Mouse (Mus musculus): ENCODE measurements around the gene Elovl2. TPM values are rescaled to one million over a fixed set of nuclear protein-coding genes. Genes with fewer than 3 reads are reported as not detected.
A peak's percentile ranks its signal among the peaks of the same experiment; 100 is the strongest.

Gene Elovl2
- total and polyA plus RNA-seq, 2 experiments from 2014 or later = 30.0 to 31.5 TPM

DNA sequence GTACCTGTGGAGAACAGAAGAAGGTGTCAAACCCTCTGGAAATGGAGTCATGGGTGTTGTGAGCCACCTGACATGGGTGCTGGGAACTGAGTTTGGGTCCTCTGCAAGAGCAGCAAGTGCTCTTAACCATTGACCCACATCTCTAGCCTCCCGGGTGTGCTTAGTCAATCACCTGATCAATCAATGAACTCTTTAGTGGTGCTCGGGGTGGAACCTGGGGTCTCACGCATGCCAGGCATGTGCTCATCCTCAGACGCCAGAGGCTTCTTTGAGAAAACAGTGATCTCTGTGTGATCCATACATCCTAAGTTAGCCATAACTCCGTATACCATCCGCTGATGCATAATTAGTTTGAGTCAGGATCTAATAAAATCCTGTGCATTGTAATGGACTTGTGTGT, 15.0 kb upstream of the Elovl2 start:
- H3K27me3 ChIP-seq (ENCODE audit: insufficient read depth, low read length) = no peaks in the 10 kb centered on the region
- H3K4me2 ChIP-seq (ENCODE audit: low read depth) = no peak overlapping the region
- no peaks in the 10 kb centered on the region for H3K4me1 ChIP-seq (ENCODE audit: insufficient read depth)
- no peak overlapping the region for H3K4me3 ChIP-seq (ENCODE audit: low read depth, low read length)
- TF ChIP-seq CTCF (IDR thresholded peaks at IDR 0.05; ENCODE audit: low read depth) = no peak
- no peak overlapping the region for H3K27ac ChIP-seq (ENCODE audit: low read depth, low read length)
- DNase-seq (no peak), ATAC-seq (no peak)
- WGBS = 88% methylated on average over 6 of the region's 6 CpGs
- no peaks in the 10 kb centered on the region for H3K36me3 ChIP-seq (ENCODE audit: insufficient read depth)
- H3K9ac ChIP-seq = no peak overlapping the region
- no peaks in the 10 kb centered on the region for H3K9me3 ChIP-seq (ENCODE audit: low read length)

DNA sequence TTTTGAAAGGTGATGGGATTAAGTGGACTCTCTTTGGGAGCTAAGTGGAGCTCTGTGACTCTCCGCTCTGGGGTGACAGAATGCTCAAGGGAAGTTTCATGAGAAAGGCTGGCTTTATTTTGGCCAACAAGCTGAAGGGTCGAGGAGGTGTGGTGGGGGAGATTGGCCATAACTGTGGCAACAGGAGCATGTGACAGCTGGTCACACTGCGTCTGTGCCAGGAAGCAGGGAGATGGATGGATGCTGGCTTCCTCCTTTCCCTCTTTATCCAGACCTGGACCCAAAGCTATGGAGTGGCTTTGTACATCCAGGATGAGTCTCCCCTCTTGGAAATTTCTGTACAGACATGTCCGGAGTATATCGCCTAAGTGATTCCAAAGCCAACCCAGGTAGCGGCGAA, 13.0 kb upstream of the Elovl2 start:
- Histone ChIP-seq H3K4me3 (ENCODE audit: low read depth, low read length) (no peak overlapping the region), H3K27me3 (ENCODE audit: insufficient read depth, low read length) (no peaks in the 10 kb centered on the region), H3K9ac (no peak overlapping the region), H3K4me1 (ENCODE audit: insufficient read depth) (no peaks in the 10 kb centered on the region), H3K27ac (ENCODE audit: low read depth, low read length) (no peak overlapping the region), H3K9me3 (ENCODE audit: low read length) (no peaks in the 10 kb centered on the region), H3K4me2 (ENCODE audit: low read depth) (no peak overlapping the region), H3K36me3 (ENCODE audit: insufficient read depth) (no peaks in the 10 kb centered on the region)
- DNase-seq (no peak), ATAC-seq (no peak)
- WGBS = 83% methylated on average over 7 of the region's 7 CpGs
- no peak for TF ChIP-seq CTCF (IDR thresholded peaks at IDR 0.05; ENCODE audit: low read depth)

DNA sequence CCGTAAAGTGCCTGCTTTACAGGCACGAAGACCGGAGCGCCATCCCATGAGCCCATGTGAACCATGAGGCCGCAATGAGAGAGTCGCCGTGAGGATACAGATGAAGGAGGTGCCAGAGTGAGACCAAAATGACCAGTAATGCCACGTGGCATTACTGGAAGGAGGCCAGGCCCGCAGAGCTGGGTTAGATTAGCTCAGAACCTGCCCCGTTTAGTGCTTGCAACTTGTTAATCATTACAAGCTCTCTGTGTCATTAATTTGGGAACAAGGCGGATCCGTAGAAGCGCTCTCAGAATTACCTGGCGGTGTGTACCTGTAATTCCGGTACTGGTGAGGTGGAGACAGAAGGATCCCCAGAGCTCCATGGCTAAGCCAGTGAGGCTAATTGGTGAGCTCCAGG, 12.0 kb upstream of the Elovl2 start:
- Histone ChIP-seq H3K4me3 (ENCODE audit: low read depth, low read length) (no peak overlapping the region), H3K4me2 (ENCODE audit: low read depth) (no peak overlapping the region), H3K36me3 (ENCODE audit: insufficient read depth) (no peaks in the 10 kb centered on the region), H3K27ac (ENCODE audit: low read depth, low read length) (no peak overlapping the region), H3K4me1 (ENCODE audit: insufficient read depth) (no peaks in the 10 kb centered on the region), H3K9me3 (ENCODE audit: low read length) (no peaks in the 10 kb centered on the region), H3K9ac (no peak overlapping the region), H3K27me3 (ENCODE audit: insufficient read depth, low read length) (no peaks in the 10 kb centered on the region)
- ATAC-seq (no peak), DNase-seq (no peak)
- no peak for TF ChIP-seq CTCF (IDR thresholded peaks at IDR 0.05; ENCODE audit: low read depth)
- WGBS = 86% methylated on average over 15 of the region's 15 CpGs

DNA sequence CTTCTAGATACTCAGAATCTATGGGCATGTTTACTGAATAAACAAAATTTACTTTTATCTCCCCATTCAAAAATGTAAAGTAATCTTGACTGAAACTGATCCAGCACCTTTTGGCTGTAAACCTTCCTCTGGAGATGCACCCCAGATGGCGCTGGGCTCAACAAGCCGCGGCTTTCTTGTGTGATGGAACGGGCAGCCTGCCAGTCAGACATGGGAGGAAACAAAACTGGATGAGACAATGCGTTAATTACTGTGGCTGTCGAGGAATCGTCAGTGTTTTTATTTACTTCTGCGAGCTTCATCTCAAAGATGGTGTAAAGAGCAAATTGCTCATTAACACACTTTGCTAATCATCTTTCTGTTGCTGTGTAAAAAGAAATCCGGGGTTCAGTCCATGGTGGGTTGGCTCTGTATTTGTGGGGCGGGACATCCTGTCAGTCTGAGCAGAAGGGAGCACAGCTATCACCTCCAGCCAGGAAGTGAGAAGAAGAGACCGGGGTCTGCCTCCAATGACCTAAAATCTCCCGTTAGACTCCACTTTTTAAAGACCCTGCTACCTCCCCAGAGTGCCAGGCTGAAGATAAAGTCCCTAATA, 11.3 kb upstream of the Elovl2 start:
- Histone ChIP-seq H3K36me3 (ENCODE audit: insufficient read depth) (no peaks in the 10 kb centered on the region), H3K4me1 (ENCODE audit: insufficient read depth) (no peaks in the 10 kb centered on the region), H3K9ac (no peak overlapping the region), H3K9me3 (ENCODE audit: low read length) (no peaks in the 10 kb centered on the region), H3K27ac (ENCODE audit: low read depth, low read length) (no peak overlapping the region), H3K27me3 (ENCODE audit: insufficient read depth, low read length) (no peaks in the 10 kb centered on the region), H3K4me2 (ENCODE audit: low read depth) (0 out of 2 replicates have a peak overlapping the region, but pooled peaks have one; percentile 5), H3K4me3 (ENCODE audit: low read depth, low read length) (no peak overlapping the region)
- DNase-seq (peak; percentile 85), ATAC-seq (peak; percentile 89)
- 32% methylated on average over 12 of the region's 12 CpGs for WGBS
- no peak for TF ChIP-seq CTCF (IDR thresholded peaks at IDR 0.05; ENCODE audit: low read depth)

DNA sequence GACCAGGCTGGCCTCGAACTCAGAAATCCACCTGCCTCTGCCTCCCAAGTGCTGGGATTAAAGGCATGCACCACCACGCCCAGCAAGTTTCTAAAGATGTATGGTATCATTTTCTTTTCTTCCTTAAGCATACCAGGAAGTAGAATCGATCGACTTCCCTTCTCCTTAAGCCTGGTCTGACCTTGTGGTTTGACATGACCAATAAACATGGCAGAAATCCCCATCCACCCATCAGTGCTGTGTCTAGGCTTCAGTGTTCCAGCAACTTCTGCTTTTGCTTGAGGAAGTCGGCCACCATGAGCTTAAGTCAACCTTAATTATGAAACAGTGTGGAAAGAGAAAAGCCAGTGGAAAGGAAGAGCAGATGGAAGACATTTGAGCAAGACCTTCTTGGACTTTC, 10.1 kb upstream of the Elovl2 start:
- WGBS = 87% methylated on average over 5 of the region's 5 CpGs
- Histone ChIP-seq H3K9me3 (ENCODE audit: low read length) (no peaks in the 10 kb centered on the region), H3K36me3 (ENCODE audit: insufficient read depth) (no peaks in the 10 kb centered on the region), H3K4me1 (ENCODE audit: insufficient read depth) (no peaks in the 10 kb centered on the region), H3K27ac (ENCODE audit: low read depth, low read length) (no peak overlapping the region), H3K4me3 (ENCODE audit: low read depth, low read length) (no peak overlapping the region), H3K9ac (no peak overlapping the region), H3K27me3 (ENCODE audit: insufficient read depth, low read length) (no peaks in the 10 kb centered on the region), H3K4me2 (ENCODE audit: low read depth) (no peak overlapping the region)
- DNase-seq (no peak), ATAC-seq (no peak)
- TF ChIP-seq CTCF (IDR thresholded peaks at IDR 0.05; ENCODE audit: low read depth) = no peak

DNA sequence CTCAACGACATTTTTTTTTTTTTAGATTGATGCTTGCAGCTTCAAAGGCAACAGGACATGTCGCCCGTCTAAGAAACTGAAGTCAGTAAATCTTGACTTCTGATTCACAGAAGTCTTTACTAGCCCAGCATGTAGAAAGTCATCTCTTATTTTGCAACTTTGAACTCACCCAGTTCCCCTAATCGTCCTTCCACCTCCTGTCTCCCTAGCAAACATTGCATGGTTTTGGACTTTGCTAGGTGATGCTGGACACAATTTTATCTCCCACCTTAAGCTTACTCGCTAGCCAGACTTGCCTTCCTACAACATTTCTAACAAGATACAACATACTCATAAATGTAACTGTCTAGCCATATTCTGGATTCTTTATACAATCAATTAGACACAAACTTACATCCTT, 7.9 kb upstream of the Elovl2 start:
- no peaks in the 10 kb centered on the region for H3K36me3 ChIP-seq (ENCODE audit: insufficient read depth)
- no peak overlapping the region for H3K4me3 ChIP-seq (ENCODE audit: low read depth, low read length)
- ATAC-seq (no peak), DNase-seq (no peak)
- 91% methylated on average over 5 of the region's 5 CpGs for WGBS
- no peak for TF ChIP-seq CTCF (IDR thresholded peaks at IDR 0.05; ENCODE audit: low read depth)
- H3K27me3 ChIP-seq (ENCODE audit: insufficient read depth, low read length) = no peaks in the 10 kb centered on the region
- no peak overlapping the region for H3K9ac ChIP-seq
- H3K27ac ChIP-seq (ENCODE audit: low read depth, low read length) = no peak overlapping the region
- H3K4me2 ChIP-seq (ENCODE audit: low read depth) = no peak overlapping the region
- H3K4me1 ChIP-seq (ENCODE audit: insufficient read depth) = no peaks in the 10 kb centered on the region
- no peaks in the 10 kb centered on the region for H3K9me3 ChIP-seq (ENCODE audit: low read length)

DNA sequence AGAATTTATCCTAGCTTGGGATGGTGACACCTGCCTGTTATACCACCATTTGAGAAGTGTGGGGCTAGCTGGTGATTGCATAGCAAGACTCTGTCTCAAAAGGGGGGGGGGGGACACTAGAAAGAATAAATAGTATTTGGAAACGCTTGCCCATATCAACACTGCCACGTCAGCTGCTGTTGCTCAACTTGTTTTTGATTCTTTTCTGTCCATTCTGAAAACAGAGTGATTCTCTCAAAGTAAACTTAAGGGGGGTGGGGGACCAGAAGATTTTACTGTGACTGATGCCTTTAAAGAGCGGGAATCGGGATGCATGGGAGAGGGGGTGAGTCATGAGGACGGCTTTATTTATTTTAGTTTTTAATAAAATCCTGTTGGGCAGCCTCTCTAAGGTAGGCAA, 6.3 kb upstream of the Elovl2 start:
- Histone ChIP-seq H3K4me1 (ENCODE audit: insufficient read depth) (no peaks in the 10 kb centered on the region), H3K36me3 (ENCODE audit: insufficient read depth) (no peaks in the 10 kb centered on the region), H3K4me3 (ENCODE audit: low read depth, low read length) (no peak overlapping the region), H3K27me3 (ENCODE audit: insufficient read depth, low read length) (no peaks in the 10 kb centered on the region), H3K9me3 (ENCODE audit: low read length) (0 out of 2 replicates have a peak, but pooled peaks cover 1% of the 10 kb centered on the region), H3K4me2 (ENCODE audit: low read depth) (no peak overlapping the region), H3K9ac (no peak overlapping the region), H3K27ac (ENCODE audit: low read depth, low read length) (no peak overlapping the region)
- no peak for TF ChIP-seq CTCF (IDR thresholded peaks at IDR 0.05; ENCODE audit: low read depth)
- WGBS = 82% methylated on average over 5 of the region's 5 CpGs
- ATAC-seq (no peak), DNase-seq (no peak)
